Mouse (Mus musculus) left cerebral cortex, adult 11 months (tissue): ENCODE measurements around the gene Prom2.

ENCODE experiments used
- DNase-seq: peaks from one replicate; pipeline ENCODE4 v3.0.0; 2022; ENCODE audit warnings: low spot score

The Prom2 gene

GRCm38 (mm10) chr2:127523950-127524729 is 17.1 kb downstream of the Prom2 start:
- no peak for DNase-seq

DNA sequence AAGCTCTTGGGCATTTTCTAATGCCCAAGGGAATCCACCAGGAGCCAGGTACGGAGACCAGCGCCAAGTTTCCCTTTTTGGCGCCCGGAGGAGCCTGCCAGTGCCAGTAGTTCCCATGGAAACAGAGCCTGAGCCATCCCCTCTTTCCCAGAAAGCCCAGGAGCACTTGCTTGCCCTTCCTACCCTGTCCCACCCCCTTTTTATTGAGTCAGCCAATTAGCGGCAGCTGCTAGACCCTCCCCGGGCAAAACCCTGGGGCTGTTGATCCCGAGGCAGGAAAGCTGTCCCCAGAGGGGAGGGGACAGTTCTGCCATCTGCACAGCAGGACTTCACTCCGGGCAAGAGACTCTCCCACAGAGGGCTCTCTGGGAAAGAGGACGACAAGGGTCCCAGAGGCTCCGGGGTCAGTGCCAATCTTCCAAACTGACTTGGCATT is 19.2 kb downstream of the Prom2 start, which contains the start of gene Kcnip3:
TSS of gene Kcnip3 (minus strand) at position 89 of the 436 bp plus-strand sequence.
- DNase-seq: peak; percentile 77

DNA sequence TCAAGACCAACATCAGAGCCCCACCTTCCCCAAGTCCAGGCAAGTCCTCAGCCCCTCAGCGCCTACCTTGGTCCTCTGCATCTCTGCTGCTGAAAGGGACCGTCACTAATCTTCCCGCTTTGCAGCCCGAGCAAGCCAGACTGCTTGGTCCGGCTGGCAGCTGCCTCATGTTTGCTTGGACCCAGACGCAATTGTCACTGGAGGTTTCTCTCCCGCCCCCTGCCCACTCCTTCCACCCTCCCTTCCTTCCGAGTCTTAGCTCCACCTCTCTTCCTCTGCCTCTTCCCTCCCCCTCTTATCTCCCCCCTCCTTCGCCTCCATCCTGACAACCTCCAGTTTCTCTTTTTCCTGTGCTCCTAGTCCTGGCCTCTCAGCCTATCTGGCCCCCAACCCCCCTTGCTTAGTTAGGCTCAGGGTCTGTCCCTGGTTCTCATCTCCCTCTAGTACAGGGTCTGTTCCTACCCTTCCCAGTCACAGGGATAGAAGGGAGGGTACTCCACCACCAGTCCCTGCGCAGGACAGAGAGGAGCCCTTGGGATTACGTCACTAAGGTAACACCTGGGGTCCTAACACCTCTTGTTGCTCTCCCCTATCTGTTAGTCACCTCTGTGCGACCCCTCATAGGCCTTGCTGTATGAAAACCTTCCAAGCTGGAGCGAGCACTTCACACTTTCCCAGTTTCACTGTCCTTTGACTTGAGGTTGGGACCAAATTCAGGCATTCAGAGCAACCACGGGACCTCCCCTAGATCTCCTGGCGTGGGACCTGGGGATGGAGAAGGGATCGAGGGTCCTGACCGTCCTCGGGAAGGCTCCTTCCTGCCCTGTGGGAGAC is 19.9 kb downstream of the Prom2 start:
- DNase-seq: peak; percentile 65

- DNase-seq: no peak
These were observed 21.1 kb downstream of the Prom2 start for GRCm38 (mm10) chr2:127520123-127520522.

GRCm38 (mm10) chr2:127519308-127519707 is 22.0 kb downstream of the Prom2 start:
- no peak for DNase-seq

DNA sequence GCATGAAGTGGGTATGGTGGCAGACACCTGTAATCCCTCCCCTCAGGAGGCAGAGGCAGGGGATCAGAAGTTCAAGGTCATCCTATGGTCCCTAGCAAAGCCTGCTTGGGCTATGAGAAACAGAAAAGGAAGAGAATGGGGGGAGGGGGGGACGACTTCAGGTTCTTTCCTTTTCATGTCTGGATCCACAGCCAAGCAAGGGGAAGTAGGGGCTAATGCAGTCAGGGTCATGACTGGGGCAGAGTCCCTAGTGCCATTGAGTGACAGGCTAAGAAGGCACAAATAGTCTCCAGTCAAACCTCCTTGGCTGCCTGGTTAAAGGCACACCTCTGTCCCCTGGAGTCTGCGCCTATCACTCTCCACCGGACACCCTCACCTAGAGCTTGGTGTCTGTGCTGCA is 22.4 kb downstream of the Prom2 start:
- DNase-seq: no peak

- no peak for DNase-seq
These were observed 23.0 kb downstream of the Prom2 start for GRCm38 (mm10) chr2:127518273-127518672.

DNA sequence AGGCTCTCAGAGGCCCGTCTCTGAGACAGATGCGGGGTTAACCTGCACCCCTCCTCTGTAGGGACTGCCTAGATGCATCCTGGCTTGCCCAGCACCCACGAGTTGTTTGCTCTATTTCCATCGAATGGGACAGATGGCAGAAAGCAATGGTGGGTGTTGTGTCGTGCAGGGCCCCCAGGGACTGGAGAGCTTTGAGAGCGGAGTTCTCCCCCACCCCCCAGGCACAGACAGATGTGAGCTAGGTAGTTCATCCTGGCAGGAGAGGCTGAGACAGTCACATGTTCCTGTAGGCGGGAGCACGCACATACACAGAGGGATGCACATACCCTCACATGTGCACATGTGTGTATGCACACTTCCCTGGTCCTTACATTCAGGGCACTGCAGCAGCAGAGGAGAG is 24.2 kb downstream of the Prom2 start:
- DNase-seq: peak; percentile 74

- no peak for DNase-seq
These were observed 26.7 kb downstream of the Prom2 start for GRCm38 (mm10) chr2:127514380-127515124.

- no peak for DNase-seq
These were observed 28.0 kb downstream of the Prom2 start for GRCm38 (mm10) chr2:127513244-127513643.

- no peak for DNase-seq
These were observed 29.8 kb downstream of the Prom2 start for GRCm38 (mm10) chr2:127511426-127511825.

- DNase-seq: no peak
These were observed 33.2 kb downstream of the Prom2 start for GRCm38 (mm10) chr2:127507967-127508660.

- DNase-seq: peak; percentile 79
These were observed 34.0 kb downstream of the Prom2 start for GRCm38 (mm10) chr2:127507077-127507774.

- no peak for DNase-seq
These were observed 35.1 kb downstream of the Prom2 start for GRCm38 (mm10) chr2:127506131-127506632.

GRCm38 (mm10) chr2:127505196-127505595 is 36.1 kb downstream of the Prom2 start:
- no peak for DNase-seq

DNA sequence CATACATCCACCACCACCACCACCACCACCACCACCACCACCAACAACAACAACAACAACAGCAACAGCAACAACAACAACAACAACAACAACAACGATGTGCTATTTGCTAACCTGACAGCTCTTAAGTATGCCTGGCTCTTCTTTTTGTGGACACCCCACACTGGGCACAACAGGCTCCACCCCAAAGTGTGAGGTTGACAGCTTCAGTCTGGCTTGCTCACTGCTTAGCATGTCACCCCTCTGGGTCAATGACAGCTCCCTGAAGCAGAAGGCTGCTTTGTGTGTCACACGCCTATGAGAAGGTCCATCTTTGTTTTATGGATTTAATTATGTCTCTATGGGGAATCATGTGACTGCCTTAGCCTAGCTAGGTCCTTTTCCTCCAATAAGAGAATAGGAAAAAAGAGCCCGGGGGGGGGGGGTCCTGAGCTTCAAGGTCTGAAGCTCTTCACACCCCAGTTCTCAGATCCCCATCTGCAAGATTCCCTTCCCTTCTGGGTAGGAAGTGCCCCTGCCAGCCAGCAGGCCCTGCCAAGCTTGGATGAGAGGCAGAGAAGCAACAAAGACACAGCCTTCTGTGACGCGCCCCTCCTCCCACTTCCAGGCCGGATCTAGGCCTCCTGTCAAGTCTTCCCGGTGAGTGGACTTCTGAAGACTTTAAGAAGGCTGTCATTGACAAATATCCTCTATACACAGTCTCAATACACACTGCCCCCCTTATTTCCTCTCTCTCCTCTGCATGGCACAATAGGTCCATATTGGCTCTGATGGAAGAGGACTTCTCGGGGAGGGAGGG is 37.3 kb downstream of the Prom2 start:
- no peak for DNase-seq

GRCm38 (mm10) chr2:127501061-127501460 is 40.2 kb downstream of the Prom2 start:
- no peak for DNase-seq

DNA sequence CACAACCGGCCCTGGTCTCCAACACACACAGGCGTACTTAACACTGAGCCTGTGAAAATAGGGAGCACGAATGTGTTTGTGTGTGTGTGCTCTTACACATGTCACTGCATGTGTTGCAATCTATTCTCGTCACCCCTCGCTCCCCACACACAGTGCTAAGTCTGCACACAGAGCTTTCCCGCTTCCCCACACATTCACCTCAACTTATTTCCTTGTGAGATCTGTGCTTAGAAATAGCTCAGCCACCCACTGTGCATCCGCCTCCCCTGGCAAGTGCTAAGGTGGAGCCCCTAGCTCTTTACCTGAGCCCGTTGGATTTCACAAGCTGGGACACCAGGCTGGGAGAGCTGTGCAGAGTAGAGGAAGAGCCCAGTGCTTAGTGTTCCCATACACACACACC is 42.5 kb downstream of the Prom2 start:
- DNase-seq: no peak

GRCm38 (mm10) chr2:127496321-127496720 is 44.9 kb downstream of the Prom2 start:
- no peak for DNase-seq
